Mouse (Mus musculus) 416B (cell line): ENCODE results near the gene Arhgap15.
A peak's percentile ranks its signal among the peaks of the same experiment; 100 is the strongest.

Experiments used
- DNase-seq: peaks from one replicate; pipeline ENCODE4 v3.0.0; 2011; ENCODE audit warnings: low read depth

Gene Arhgap15

GRCm38 (mm10) chr2:44355316-44355715, 606.7 kb downstream of the Arhgap15 start:
- DNase-seq, result no peak

DNA sequence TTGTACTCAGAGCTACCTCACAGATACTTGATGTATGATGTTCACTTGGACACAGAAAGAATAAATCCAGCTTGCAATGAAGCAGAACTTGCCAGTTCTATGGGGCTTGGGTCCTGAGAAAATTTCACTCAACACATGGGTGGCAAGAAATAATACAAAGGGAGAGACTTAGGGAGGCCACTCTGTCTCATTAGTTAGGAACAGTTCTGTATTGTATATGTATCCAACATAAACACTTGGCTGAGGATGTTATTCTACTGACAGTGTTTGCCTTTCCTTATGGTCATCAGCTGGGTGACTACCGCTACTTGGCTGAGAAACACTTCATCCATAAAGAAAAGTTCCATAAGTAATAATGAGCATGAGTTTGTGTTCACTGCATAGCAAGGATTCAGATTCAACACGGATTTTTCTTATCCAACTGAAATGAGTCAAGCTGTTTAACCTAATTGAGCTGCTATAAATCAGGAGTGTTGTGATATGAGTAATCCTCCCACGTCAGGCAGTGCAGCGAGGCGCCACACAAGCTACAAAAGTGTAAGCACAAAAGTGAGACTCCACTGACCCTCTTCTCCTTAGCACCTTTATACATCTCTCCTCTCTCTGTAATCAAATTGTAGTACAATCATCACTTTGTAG, 607.7 kb downstream of the Arhgap15 start:
- DNase-seq, result no peak

DNA sequence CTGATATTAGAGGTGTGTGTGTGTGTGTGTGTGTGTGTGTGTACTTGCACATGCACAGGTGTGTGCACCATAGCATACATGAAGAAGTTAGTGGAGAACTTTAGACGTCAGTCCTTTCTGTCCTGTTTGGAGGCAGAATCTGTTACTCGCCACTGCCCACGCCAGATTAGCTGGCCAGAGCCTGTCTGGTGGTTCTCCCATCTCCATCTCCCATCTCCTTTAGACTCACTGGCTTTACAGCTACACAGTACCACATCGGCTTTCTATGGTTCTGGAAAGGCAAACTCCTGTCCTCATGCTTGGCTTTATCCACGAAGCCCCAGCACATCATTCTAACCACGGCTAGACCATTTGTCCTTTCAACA, 608.2 kb downstream of the Arhgap15 start:
- DNase-seq, result no peak

- DNase-seq, result no peak
Observed at GRCm38 (mm10) chr2:44380225-44380624, 631.6 kb downstream of the Arhgap15 start.

DNA sequence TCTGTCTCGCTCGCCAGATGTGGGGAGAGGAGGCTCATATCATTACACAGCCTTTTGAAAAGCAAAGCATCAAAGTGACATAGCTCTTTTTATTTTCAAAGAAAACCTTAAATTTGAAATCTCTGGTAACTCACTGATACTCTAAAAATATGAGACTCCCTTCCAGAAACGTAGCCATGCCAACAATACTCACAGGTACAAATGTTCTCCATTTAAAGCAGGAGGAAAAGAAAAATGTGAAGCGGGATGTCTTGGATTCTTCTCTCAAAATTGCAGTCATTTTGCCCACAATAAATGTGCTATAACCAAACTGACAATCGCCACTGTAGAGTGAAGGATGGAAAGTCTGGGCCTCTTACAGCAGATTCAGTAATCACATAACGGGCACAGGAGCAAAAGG, 635.9 kb downstream of the Arhgap15 start:
- DNase-seq, result no peak

DNA sequence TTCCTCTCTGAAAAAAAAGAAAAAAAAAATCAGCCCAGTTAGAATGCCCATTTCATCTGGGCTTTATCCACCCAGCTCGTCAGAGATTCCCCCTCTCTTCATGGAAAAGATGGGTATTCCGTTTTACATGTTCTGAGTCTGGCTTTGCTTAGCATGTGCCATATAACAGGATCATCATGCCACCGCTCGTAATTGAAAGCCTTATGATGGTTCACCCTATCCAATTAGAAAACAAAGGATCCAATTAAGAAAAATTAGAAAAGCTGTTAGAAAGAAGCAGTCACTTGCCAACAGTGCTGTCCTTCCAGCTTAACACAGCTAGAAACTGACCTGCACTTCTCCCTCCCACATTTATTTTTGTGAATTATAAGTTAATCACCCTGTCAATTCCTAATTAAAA, 640.9 kb downstream of the Arhgap15 start:
- DNase-seq, result no peak

- no peak for DNase-seq
Observed at GRCm38 (mm10) chr2:44393789-44394188, 645.2 kb downstream of the Arhgap15 start.

GRCm38 (mm10) chr2:44394956-44395501, 646.4 kb downstream of the Arhgap15 start:
- no peak for DNase-seq

- DNase-seq, result no peak
Observed at GRCm38 (mm10) chr2:44395577-44395976, 647.0 kb downstream of the Arhgap15 start.

DNA sequence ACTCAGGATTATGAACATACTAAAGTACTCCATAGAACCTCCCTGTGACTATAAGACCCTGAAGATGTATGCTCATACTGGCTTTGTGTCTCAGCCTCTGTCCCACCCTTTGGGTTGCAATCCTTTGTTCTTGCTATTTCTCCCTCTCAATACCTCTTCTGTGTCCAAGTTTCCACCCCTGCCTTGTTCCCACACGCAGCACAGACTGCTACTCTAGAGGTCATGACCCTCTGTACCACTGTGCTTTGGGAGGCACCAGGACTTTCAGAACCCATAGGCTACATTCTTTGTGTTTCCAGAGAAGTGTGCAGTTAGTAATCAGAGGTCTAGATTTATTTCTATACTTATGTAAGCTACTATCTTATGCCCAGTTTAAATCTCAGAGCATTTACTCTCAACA, 648.6 kb downstream of the Arhgap15 start:
- no peak for DNase-seq

DNA sequence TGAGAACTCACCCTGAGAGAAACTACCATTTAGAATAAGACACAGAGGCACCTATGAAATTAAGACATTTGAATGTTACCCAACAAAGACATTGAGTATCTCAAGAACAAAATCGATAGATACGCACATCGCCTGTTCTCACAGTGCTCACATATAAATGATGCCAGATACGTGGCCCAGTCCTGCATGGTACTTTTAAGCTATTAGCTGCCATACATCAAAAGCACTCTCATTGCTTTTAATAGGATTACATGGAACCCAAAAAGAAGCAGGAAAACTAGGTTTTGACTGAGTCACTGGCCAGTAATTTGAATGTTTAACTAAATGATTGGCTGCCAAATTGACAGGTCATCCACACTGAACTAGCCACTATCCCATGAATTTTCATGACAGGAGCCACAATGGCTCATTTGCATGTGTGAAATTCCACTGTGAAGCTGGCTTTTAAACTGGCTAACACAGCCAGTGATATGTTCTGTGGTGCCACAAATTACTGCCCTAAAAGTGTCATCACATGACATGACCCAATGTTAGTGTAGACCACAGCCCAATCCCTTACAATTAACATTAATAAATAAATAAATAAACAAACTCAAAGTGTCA, 649.2 kb downstream of the Arhgap15 start:
- DNase-seq, result no peak

- DNase-seq, result no peak
Observed at GRCm38 (mm10) chr2:44399191-44399926, 650.7 kb downstream of the Arhgap15 start.

GRCm38 (mm10) chr2:44401704-44402422, 653.2 kb downstream of the Arhgap15 start:
- no peak for DNase-seq

GRCm38 (mm10) chr2:44411660-44412059, 663.0 kb downstream of the Arhgap15 start:
- no peak for DNase-seq

DNA sequence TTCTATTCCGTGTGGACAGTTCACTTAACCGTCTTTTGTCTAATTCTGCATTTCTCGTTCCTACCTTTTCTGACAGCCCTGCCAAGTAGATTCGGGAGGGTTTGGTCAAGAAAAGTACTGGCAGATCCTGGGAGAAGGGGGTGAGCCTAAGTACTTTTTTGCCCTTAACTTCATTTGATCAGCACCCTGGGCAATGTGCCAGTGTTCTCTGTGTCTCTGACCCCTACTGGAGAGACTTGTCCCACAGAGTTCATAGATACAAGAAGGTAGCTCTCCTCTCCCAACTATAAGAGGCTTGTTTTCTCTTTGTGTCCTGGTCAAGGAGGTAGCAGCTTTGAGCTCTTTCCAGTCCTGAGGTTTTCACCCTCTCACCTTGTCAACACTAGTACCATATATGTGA, 667.7 kb downstream of the Arhgap15 start:
- peak; percentile 8 for DNase-seq

GRCm38 (mm10) chr2:44419547-44420225, 671.1 kb downstream of the Arhgap15 start:
- no peak for DNase-seq

GRCm38 (mm10) chr2:44430521-44430920, 681.9 kb downstream of the Arhgap15 start:
- no peak for DNase-seq

GRCm38 (mm10) chr2:44436652-44437051, 688.0 kb downstream of the Arhgap15 start:
- no peak for DNase-seq

GRCm38 (mm10) chr2:44437496-44438057, 689.0 kb downstream of the Arhgap15 start:
- no peak for DNase-seq

DNA sequence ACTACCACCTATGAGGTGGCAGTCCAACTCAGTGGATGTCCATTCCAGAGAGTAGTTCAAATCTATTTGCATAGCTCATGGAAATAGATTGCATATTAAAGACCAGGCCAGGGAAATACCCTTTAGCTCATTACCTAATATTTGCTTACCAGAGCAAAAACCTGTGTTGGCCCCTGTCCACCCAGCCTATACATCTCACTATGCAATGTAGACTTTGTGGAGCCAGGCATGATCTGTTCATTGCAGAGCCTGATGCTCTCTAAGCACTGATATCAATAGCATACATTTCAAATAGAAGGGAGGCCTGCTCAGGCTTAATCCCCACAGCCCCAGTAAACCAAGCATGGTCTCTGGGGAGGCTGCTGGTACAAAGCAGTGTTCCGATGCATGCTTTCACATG, 689.4 kb downstream of the Arhgap15 start:
- no peak for DNase-seq

DNA sequence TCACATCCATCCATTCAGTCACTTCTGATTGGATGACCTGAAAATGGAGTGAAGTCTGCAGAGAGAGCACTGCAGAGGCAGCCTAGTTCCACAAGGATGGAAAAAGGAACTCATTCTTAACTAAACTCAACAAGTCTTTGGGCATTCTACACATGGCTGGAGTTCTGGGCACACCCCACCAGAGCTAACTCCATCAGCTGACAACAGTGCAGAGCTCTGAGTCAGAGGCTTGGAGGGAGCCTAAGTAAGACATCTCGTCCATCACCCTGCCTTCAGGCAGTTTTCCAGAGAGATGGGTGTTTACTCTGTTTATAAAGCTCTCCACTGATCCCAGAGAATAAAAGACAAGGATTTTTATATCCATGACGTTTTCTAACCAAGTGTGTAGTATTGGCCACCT, 696.3 kb downstream of the Arhgap15 start:
- no peak for DNase-seq
